Mouse (Mus musculus): ENCODE measurements at regions not wholly inside any gene's neighbourhood (a gene's known extent, or its start where the extent isn't known, plus 50 kb on each side); places are given as distances from the start of the nearest gene placed in this dataset.

DNA sequence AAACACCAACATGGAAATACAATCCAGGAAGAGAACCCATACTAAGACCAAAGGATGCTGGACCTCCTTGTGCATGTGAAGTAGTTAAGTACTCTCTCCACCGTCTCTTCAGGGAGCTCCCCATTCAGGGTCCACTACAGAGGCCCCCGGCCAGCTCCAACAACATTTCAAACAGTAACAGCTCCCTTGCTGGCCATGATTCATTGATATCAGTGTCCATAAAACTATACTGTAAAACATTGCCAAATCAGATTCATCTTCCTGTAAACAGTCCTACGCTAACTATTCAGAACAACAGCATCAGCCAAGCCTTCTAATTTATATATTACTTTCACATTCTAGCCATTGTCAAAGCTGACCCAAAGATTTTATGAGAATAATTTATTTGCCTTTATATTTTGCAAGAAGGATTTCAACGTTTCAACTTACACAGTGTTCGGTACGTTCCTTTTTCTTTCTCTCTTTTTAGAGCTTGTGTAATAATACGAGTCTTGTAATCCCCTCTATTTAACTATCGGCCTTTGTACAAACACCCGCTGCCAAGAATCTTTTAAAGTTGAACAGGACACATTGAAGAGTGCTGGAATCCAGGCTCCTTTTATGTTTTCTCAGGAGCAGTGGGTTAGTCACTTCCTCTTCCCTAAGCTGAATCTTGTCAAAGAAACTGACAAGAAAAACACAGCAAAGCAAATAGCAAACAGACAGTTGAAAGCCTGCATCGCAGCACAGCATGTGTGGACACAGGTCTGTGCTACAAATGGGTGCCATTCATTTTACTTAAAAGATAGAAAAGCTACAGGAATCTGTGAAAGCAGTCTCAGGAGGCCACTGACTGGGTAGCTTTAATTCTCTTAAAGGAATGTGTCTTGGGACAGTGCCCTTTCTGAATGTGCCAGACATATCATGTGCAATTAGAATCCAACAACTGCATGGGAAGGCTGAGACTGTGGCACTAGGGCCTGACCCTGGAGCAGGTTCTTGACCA is 531.4 kb upstream of the Adamts16 start:
- no peaks in the 10 kb centered on the region for H3K36me3 ChIP-seq (replicated peaks)
- no peaks in the 10 kb centered on the region for H3K4me1 ChIP-seq (ENCODE audit: insufficient read depth, low read depth, low read length)
- H3K4me3 ChIP-seq (ENCODE audit: low read depth, low read length), result no peak overlapping the region
- TF ChIP-seq TAL1 (conservative IDR thresholded peaks at IDR 0.05; ENCODE audit: low read depth, low read length) (no peak), GATA1 (IDR thresholded peaks at IDR 0.05; ENCODE audit: borderline replicate concordance, low read length) (no peak), POLR2AphosphoS5 (IDR thresholded peaks at IDR 0.05; ENCODE audit: insufficient replicate concordance, low read depth, low read length) (no peak), GATA2 (IDR thresholded peaks at IDR 0.05; ENCODE audit: borderline replicate concordance, low read depth, low read length) (no peak)
- no peaks in the 10 kb centered on the region for H3K27me3 ChIP-seq (ENCODE audit: insufficient read depth, low read length)
- H3K9me3 ChIP-seq (replicated peaks), result peaks cover 19% of the 10 kb centered on the region
- DNase-seq (ENCODE audit: low spot score), result no peak
- ATAC-seq (ENCODE audit: extremely low read depth, insufficient number of reproducible peaks, low FRiP score, poor library complexity, severe bottlenecking), result no peak

GRCm38 (mm10) chr13:71369832-71370231 is 528.2 kb upstream of the Adamts16 start:
- DNase-seq (ENCODE audit: low spot score) (no peak), ATAC-seq (ENCODE audit: extremely low read depth, insufficient number of reproducible peaks, low FRiP score, poor library complexity, severe bottlenecking) (no peak)
- no peaks in the 10 kb centered on the region for H3K27me3 ChIP-seq (ENCODE audit: insufficient read depth, low read length)
- H3K4me3 ChIP-seq (ENCODE audit: low read depth, low read length), result no peak overlapping the region
- H3K9me3 ChIP-seq (replicated peaks), result peaks cover 19% of the 10 kb centered on the region
- no peaks in the 10 kb centered on the region for H3K36me3 ChIP-seq (replicated peaks)
- TF ChIP-seq CTCF (IDR thresholded peaks at IDR 0.05; ENCODE audit: low read depth, low read length) (no peak), TAL1 (conservative IDR thresholded peaks at IDR 0.05; ENCODE audit: low read depth, low read length) (no peak), POLR2AphosphoS5 (IDR thresholded peaks at IDR 0.05; ENCODE audit: insufficient replicate concordance, low read depth, low read length) (no peak), GATA1 (IDR thresholded peaks at IDR 0.05; ENCODE audit: borderline replicate concordance, low read length) (no peak), GATA2 (IDR thresholded peaks at IDR 0.05; ENCODE audit: borderline replicate concordance, low read depth, low read length) (no peak)
- H3K4me1 ChIP-seq (ENCODE audit: insufficient read depth, low read depth, low read length), result no peaks in the 10 kb centered on the region

DNA sequence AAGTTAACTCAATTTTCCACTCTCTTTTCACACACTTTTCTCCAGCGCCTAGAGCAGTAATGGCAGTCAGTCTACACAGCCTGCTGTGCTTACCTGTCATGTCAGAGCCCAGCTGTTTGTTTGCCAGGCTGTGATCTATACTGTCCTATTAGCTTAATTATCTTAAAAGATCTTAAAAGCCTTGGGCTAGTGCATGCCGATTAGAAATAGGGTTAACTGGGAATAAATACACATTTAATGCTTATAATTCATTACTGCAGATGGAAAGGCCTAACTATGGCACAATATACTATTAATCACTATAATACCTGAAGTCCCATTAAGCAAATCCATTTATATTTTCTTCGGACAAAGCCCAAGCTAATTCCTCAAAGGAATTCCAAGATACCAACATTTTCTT is 523.6 kb upstream of the Adamts16 start:
- H3K4me3 ChIP-seq (ENCODE audit: low read depth, low read length), result no peak overlapping the region
- no peak for ATAC-seq (ENCODE audit: extremely low read depth, insufficient number of reproducible peaks, low FRiP score, poor library complexity, severe bottlenecking)
- no peaks in the 10 kb centered on the region for H3K4me1 ChIP-seq (ENCODE audit: insufficient read depth, low read depth, low read length)
- peaks cover 7% of the 10 kb centered on the region for H3K9me3 ChIP-seq (replicated peaks)
- TF ChIP-seq TAL1 (conservative IDR thresholded peaks at IDR 0.05; ENCODE audit: low read depth, low read length) (no peak), CTCF (IDR thresholded peaks at IDR 0.05; ENCODE audit: low read depth, low read length) (no peak), GATA1 (IDR thresholded peaks at IDR 0.05; ENCODE audit: borderline replicate concordance, low read length) (no peak), POLR2AphosphoS5 (IDR thresholded peaks at IDR 0.05; ENCODE audit: insufficient replicate concordance, low read depth, low read length) (no peak), GATA2 (IDR thresholded peaks at IDR 0.05; ENCODE audit: borderline replicate concordance, low read depth, low read length) (no peak)
- H3K36me3 ChIP-seq (replicated peaks), result no peaks in the 10 kb centered on the region
- DNase-seq (ENCODE audit: low spot score), result no peak
- H3K27me3 ChIP-seq (ENCODE audit: insufficient read depth, low read length), result no peaks in the 10 kb centered on the region

DNA sequence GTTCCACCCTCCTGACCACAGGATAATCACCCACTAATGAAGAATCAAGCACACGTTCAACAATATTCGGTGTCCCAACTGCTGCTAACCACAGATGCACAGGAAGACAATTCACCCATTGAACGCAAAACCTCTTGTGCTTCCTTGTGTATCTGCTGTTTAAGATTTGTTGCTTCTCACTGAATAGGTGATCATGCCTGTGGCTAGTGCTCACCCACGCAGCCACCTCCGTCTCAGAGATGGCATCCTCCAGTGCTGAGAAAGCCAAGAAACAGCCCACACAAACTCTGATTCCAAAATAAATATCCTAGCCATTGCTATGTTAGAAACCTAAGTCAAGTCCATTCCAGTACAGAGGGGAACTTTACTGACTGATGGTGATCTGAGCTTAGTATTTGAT is 520.7 kb upstream of the Adamts16 start:
- ATAC-seq (ENCODE audit: extremely low read depth, insufficient number of reproducible peaks, low FRiP score, poor library complexity, severe bottlenecking) (no peak), DNase-seq (ENCODE audit: low spot score) (no peak)
- Histone ChIP-seq H3K9me3 (replicated peaks) (peaks cover 14% of the 10 kb centered on the region), H3K27me3 (ENCODE audit: insufficient read depth, low read length) (no peaks in the 10 kb centered on the region), H3K4me1 (ENCODE audit: insufficient read depth, low read depth, low read length) (no peaks in the 10 kb centered on the region), H3K4me3 (ENCODE audit: low read depth, low read length) (no peak overlapping the region), H3K36me3 (replicated peaks) (no peaks in the 10 kb centered on the region)
- TF ChIP-seq POLR2AphosphoS5 (IDR thresholded peaks at IDR 0.05; ENCODE audit: insufficient replicate concordance, low read depth, low read length) (no peak), GATA2 (IDR thresholded peaks at IDR 0.05; ENCODE audit: borderline replicate concordance, low read depth, low read length) (no peak), TAL1 (conservative IDR thresholded peaks at IDR 0.05; ENCODE audit: low read depth, low read length) (no peak), CTCF (IDR thresholded peaks at IDR 0.05; ENCODE audit: low read depth, low read length) (no peak), GATA1 (IDR thresholded peaks at IDR 0.05; ENCODE audit: borderline replicate concordance, low read length) (no peak)

- H3K27me3 ChIP-seq (ENCODE audit: insufficient read depth, low read length), result no peaks in the 10 kb centered on the region
- no peak for DNase-seq (ENCODE audit: low spot score)
- H3K4me3 ChIP-seq (ENCODE audit: low read depth, low read length), result no peak overlapping the region
- ATAC-seq (ENCODE audit: extremely low read depth, insufficient number of reproducible peaks, low FRiP score, poor library complexity, severe bottlenecking), result no peak
- no peaks in the 10 kb centered on the region for H3K36me3 ChIP-seq (replicated peaks)
- peaks cover 14% of the 10 kb centered on the region for H3K9me3 ChIP-seq (replicated peaks)
- H3K4me1 ChIP-seq (ENCODE audit: insufficient read depth, low read depth, low read length), result no peaks in the 10 kb centered on the region
- TF ChIP-seq GATA1 (IDR thresholded peaks at IDR 0.05; ENCODE audit: borderline replicate concordance, low read length) (no peak), POLR2AphosphoS5 (IDR thresholded peaks at IDR 0.05; ENCODE audit: insufficient replicate concordance, low read depth, low read length) (no peak), TAL1 (conservative IDR thresholded peaks at IDR 0.05; ENCODE audit: low read depth, low read length) (no peak), CTCF (IDR thresholded peaks at IDR 0.05; ENCODE audit: low read depth, low read length) (no peak)
Observed at GRCm38 (mm10) chr13:71359112-71359511, 517.5 kb upstream of the Adamts16 start.

- Histone ChIP-seq H3K9me3 (replicated peaks) (0 out of 2 replicates have a peak, but pooled peaks cover 3% of the 10 kb centered on the region), H3K4me3 (ENCODE audit: low read depth, low read length) (no peak overlapping the region), H3K36me3 (replicated peaks) (no peaks in the 10 kb centered on the region), H3K4me1 (ENCODE audit: insufficient read depth, low read depth, low read length) (no peaks in the 10 kb centered on the region), H3K27me3 (ENCODE audit: insufficient read depth, low read length) (no peaks in the 10 kb centered on the region)
- ATAC-seq (ENCODE audit: extremely low read depth, insufficient number of reproducible peaks, low FRiP score, poor library complexity, severe bottlenecking) (no peak), DNase-seq (ENCODE audit: low spot score) (no peak)
- no peak for TF ChIP-seq CTCF (IDR thresholded peaks at IDR 0.05; ENCODE audit: low read depth, low read length)
Observed at GRCm38 (mm10) chr13:71350787-71351186, 509.2 kb upstream of the Adamts16 start.

Data from G1E (cell line).